Mouse (Mus musculus) midbrain, postnatal 0 days (tissue): ENCODE measurements at regions not wholly inside any gene's neighbourhood (a gene's known extent, or its start where the extent isn't known, plus 50 kb on each side); places are given as distances from the start of the nearest gene placed in this dataset.
A peak's percentile ranks its signal among the peaks of the same experiment; 100 is the strongest.

Experiments used
- ATAC-seq: fragments of 200-750 bp; cut with Nextera tagmentation; 2 replicates; pipeline ENCODE4 v1.8.0; 2017; ENCODE audit warnings: moderate number of reproducible peaks, mild to moderate bottlenecking, moderate TSS enrichment, moderate library complexity; ENCODE audit not compliant: low FRiP score
- DNase-seq: peaks from one replicate; pipeline ENCODE4 v3.0.0-alpha.2; 2015; ENCODE audit warnings: low spot score
- H3K27ac ChIP-seq: fragments of 300-500 bp; sonication (generic); 2 replicates; pipeline ENCODE4 v1.5.1; 2014; ENCODE audit warnings: low read depth, mild to moderate bottlenecking, low read length, mixed read lengths
- H3K27me3 ChIP-seq: fragments of 300-500 bp; sonication (generic); 2 replicates; pipeline ENCODE4 v1.6.1; 2014; ENCODE audit warnings: low read length, control low read depth, mixed read lengths; ENCODE audit not compliant: insufficient read depth
- H3K36me3 ChIP-seq: fragments of 300-500 bp; sonication (generic); 2 replicates; pipeline ENCODE4 v1.6.1; 2014; ENCODE audit warnings: low read length, control low read depth, mixed read lengths; ENCODE audit not compliant: insufficient read depth
- H3K4me1 ChIP-seq: fragments of 300-500 bp; sonication (generic); 2 replicates; pipeline ENCODE4 v1.6.1; 2014; ENCODE audit warnings: mild to moderate bottlenecking, control low read depth, antibody characterized with exemption, low read length, mixed read lengths; ENCODE audit not compliant: insufficient read depth
- H3K4me2 ChIP-seq: fragments of 300-500 bp; sonication (generic); 2 replicates; pipeline ENCODE4 v1.6.1; 2014; ENCODE audit warnings: low read depth, mild to moderate bottlenecking, low read length, mixed read lengths; ENCODE audit not compliant: poor library complexity, severe bottlenecking
- H3K4me3 ChIP-seq: fragments of 300-500 bp; sonication (generic); 2 replicates; pipeline ENCODE4 v1.5.1; 2014; ENCODE audit warnings: low read depth, mild to moderate bottlenecking, low read length, moderate library complexity
- H3K9ac ChIP-seq: fragments of 300-500 bp; sonication (generic); replicated peaks from 2 replicates; pipeline ENCODE4 v1.6.1; 2014; ENCODE audit warnings: mild to moderate bottlenecking, low read length, moderate library complexity, mixed read lengths; ENCODE audit not compliant: poor library complexity, severe bottlenecking
- H3K9me3 ChIP-seq: fragments of 300-500 bp; sonication (generic); 2 replicates; pipeline ENCODE4 v1.6.1; 2016; ENCODE audit warnings: low read length, control low read depth
- CTCF ChIP-seq: IDR thresholded peaks from 2 replicates; pipeline ENCODE4 v1.5.1; 2016; ENCODE audit warnings: antibody characterized with exemption, mild to moderate bottlenecking
- WGBS: fragments of 180-500 bp; shearing (Covaris S2); extraction: QIAGEN DNeasy Blood & Tissue Kit; methylation state at CpG from one replicate; pipeline ENCODE4 v1.1.7; 2014; 5-methylcytosine and 5-hydroxymethylcytosine counted together

DNA sequence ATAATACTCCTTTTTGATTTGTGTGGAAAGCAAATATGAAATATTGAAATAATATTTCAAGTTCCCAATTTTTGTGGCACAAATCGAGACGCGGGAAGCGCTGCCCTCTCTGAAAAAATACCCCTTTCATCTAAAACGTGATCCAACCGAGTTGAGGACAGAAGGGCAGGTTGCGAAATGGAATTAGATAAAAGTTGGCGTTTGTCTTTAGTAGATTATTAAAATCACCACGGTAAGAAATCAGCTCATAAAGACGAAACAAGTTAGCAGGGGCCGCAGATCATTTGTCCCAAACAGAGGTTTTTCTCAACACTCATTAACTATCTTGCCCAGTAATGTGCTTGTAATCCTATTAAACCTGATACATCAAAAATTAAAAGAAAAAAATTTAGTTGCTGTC lies 364.2 kb upstream of the Fign start:
- no peak for TF ChIP-seq CTCF
- H3K4me1 ChIP-seq: no peaks in the 10 kb centered on the region
- H3K4me3 ChIP-seq: no peak overlapping the region
- H3K9me3 ChIP-seq: no peaks in the 10 kb centered on the region
- H3K36me3 ChIP-seq: no peaks in the 10 kb centered on the region
- H3K4me2 ChIP-seq: no peak overlapping the region
- H3K27me3 ChIP-seq: no peaks in the 10 kb centered on the region
- 80% methylated on average over 11 of the region's 11 CpGs for WGBS
- no peak for DNase-seq
- ATAC-seq: no peak
- H3K27ac ChIP-seq: no peak overlapping the region
- no peak overlapping the region for H3K9ac ChIP-seq

DNA sequence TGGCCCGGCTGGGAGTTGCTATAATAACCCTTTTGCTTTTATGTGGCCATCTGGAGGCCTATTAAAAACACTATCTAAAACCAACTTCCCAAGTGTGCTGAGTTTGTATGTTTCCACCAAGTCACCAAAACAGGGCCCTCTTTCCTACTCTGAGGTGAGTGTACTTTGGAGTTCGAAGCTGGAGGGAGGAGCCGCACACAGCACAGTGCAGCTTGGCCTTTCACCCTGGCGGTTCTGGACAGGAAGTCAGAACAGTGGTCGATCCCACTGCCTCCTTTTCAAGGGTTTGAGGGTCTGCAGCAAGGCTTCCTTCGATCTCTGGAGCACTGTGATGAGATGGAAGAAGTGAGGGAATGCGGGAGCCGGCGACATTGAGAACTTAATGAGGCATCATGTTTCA lies 363.8 kb upstream of the Fign start:
- no peak for DNase-seq
- no peak overlapping the region for H3K4me3 ChIP-seq
- H3K4me2 ChIP-seq: no peak overlapping the region
- no peaks in the 10 kb centered on the region for H3K27me3 ChIP-seq
- no peaks in the 10 kb centered on the region for H3K4me1 ChIP-seq
- no peak for ATAC-seq
- H3K36me3 ChIP-seq: no peaks in the 10 kb centered on the region
- H3K27ac ChIP-seq: no peak overlapping the region
- no peak for TF ChIP-seq CTCF
- H3K9me3 ChIP-seq: no peaks in the 10 kb centered on the region
- 85% methylated on average over 9 of the region's 9 CpGs for WGBS
- H3K9ac ChIP-seq: no peak overlapping the region

DNA sequence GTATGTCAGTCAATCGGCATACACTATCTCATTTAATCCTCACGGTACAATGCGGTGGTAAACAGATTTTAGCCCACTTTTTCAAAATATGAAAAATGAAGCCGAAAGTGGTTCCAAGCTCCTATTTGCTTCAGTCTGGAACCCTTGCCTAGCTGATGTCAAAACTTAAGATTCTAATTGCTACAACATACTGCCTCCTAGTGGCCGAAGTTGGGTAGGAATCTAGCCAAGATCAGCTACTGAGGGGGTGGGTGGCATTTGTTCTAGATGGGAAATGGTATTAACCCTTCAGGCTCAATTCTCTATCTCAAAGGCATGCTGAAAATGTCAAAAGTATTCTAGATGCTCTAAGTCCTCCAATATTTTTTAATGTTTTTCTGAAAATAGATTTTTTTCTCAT lies 360.3 kb upstream of the Fign start:
- Histone ChIP-seq H3K9ac (no peak overlapping the region), H3K4me1 (no peaks in the 10 kb centered on the region), H3K36me3 (no peaks in the 10 kb centered on the region), H3K27me3 (no peaks in the 10 kb centered on the region), H3K4me3 (no peak overlapping the region), H3K27ac (no peak overlapping the region), H3K9me3 (no peaks in the 10 kb centered on the region), H3K4me2 (no peak overlapping the region)
- peak; percentile 51 for DNase-seq
- peak; percentile 56 for TF ChIP-seq CTCF
- ATAC-seq: no peak
- WGBS: 66% methylated on average over 5 of the region's 5 CpGs

DNA sequence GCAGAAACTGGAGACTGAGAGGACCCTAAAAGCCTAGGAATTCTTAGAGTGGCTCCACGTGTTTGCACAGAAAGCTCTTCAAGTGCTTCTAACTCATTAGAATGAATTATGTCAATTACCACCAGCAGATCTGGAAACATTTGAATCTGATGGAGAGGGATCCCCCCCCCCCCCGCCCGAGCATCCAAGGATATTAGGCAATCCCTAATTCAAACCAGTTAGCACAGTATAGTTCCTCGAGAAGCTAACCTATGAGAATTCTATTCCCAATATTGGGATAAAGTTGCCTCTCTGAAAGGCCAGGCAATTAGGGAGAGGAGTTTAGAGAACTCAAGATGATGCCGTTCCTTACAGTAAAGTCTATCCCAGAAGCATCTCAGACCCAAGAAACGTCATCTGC lies 354.9 kb upstream of the Fign start:
- no peak overlapping the region for H3K4me2 ChIP-seq
- DNase-seq: no peak
- no peaks in the 10 kb centered on the region for H3K27me3 ChIP-seq
- no peaks in the 10 kb centered on the region for H3K4me1 ChIP-seq
- no peak for TF ChIP-seq CTCF
- no peak for ATAC-seq
- H3K27ac ChIP-seq: no peak overlapping the region
- WGBS: 67% methylated on average over 6 of the region's 6 CpGs
- no peaks in the 10 kb centered on the region for H3K36me3 ChIP-seq
- no peaks in the 10 kb centered on the region for H3K9me3 ChIP-seq
- H3K4me3 ChIP-seq: no peak overlapping the region
- no peak overlapping the region for H3K9ac ChIP-seq

DNA sequence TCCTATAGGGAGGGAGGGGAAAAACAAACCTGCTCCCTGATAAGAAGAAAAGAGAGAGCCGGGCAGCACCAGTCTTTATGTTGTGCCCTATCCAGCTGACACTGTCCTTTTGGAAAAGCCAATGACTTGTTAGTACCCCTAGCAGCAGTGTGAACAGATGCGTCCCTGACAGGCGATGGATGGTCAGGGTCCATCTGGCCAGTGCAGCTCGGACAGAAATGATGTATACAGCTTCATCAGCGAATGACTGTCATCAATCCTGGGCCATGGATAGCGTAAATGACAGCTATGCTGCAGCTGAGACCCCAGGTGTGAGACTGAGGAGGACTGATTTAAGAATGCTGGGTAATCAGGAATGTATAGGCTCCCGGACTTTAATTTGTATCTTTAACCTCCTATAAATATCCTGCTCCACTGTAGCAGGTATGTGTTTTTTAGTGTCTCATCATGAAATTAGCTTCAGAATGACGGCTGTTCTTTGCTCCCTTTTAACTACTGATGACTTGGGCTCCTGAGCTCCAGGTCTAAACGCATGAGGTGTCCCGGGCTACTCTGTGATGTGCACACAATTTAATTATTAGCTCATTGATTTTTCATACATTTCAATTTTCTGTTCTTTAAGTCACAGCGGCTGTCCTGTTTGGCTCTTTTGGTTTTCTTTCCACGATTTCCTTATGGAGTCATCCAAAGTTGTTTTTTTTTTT lies 353.9 kb upstream of the Fign start:
- Histone ChIP-seq H3K27me3 (no peaks in the 10 kb centered on the region), H3K9ac (no peak overlapping the region), H3K4me1 (no peaks in the 10 kb centered on the region), H3K27ac (no peak overlapping the region), H3K4me3 (no peak overlapping the region), H3K4me2 (no peak overlapping the region), H3K36me3 (no peaks in the 10 kb centered on the region), H3K9me3 (no peaks in the 10 kb centered on the region)
- no peak for TF ChIP-seq CTCF
- ATAC-seq (no peak; the same call in 1 of the 2 replicates), DNase-seq (peak; percentile 15)
- 66% methylated on average over 12 of the region's 12 CpGs for WGBS

DNA sequence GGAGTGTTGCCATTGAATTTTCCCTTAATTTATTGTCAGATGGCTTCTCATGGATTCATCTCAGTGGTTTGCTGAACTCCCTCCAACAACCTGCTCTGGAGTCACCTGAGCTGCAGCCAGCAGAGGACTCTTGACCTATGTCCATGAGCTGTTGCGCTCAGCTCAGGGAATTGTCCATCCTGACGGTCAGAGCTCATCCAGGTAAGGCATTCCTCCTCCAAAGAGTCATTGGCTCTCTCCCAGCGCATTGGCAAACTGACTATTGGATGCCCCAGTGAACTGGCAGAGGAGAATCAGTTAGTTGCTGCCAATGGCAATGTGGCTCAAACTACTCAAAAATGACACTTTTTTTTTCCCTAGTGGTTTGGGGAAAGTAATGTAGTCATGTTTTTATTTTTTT lies 345.3 kb upstream of the Fign start:
- ATAC-seq (no peak), DNase-seq (peak; percentile 15)
- Histone ChIP-seq H3K27me3 (no peaks in the 10 kb centered on the region), H3K4me3 (no peak overlapping the region), H3K36me3 (no peaks in the 10 kb centered on the region), H3K9ac (no peak overlapping the region), H3K27ac (no peak overlapping the region), H3K4me1 (no peaks in the 10 kb centered on the region), H3K4me2 (no peak overlapping the region), H3K9me3 (no peaks in the 10 kb centered on the region)
- 90% methylated on average over 3 of the region's 3 CpGs for WGBS
- TF ChIP-seq CTCF: no peak
